Mouse (Mus musculus) megakaryocyte, embryonic 14.5 days (primary cell): Measurements from ENCODE around the gene Fam83d.

ENCODE experiments used
- FLI1 ChIP-seq: IDR thresholded peaks from 2 replicates; pipeline ENCODE4 v1.6.1; 2012; ENCODE audit warnings: low read length, inconsistent platforms, mixed read lengths
- GATA1 ChIP-seq: IDR thresholded peaks from 3 replicates; pipeline ENCODE4 v1.6.1; 2012; ENCODE audit warnings: mixed read lengths, low read length, inconsistent platforms, borderline replicate concordance

DNA sequence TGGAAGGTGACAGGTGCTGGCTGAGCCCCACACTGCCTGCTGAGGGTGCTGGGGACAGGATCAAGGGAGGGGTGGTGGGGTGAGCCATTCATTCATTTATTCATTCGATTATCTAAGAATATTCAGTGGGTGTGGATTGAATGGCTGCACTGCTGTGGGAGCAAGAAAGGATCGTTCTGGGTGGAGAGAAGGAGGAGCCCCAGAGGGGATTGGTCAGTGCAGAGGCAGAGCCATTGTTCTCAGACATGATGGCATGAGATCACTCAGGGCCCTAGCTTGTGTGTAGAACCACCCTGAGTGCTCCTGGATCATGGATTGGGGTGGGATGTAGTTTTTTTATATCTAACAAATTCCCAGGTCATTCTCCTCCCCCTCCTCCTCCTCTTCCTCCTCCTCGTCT, 46.4 kb upstream of the Fam83d start:
- TF ChIP-seq FLI1: no peak
- no peak for TF ChIP-seq GATA1
